Mouse (Mus musculus): ENCODE results near the gene Tm9sf2. TPM values are rescaled to one million over a fixed set of nuclear protein-coding genes. Genes with fewer than 3 reads are reported as not detected.

Gene Tm9sf2
- total RNA-seq, 2 experiments from 2014 or later = 102 TPM

GRCm38 (mm10) chr14:122150616-122151015, 43.8 kb downstream of the Tm9sf2 start:
- no peak for DNase-seq (ENCODE audit: low spot score in 2 of 2)
- intact Hi-C loops (cut with DNase I) = no loop called here

GRCm38 (mm10) chr14:122157738-122158137, 50.9 kb downstream of the Tm9sf2 start:
- intact Hi-C loops (cut with DNase I) = no loop called here
- no peak for DNase-seq (ENCODE audit: low spot score in 2 of 2)

- DNase-seq (ENCODE audit: low spot score in 2 of 2) = no peak
- intact Hi-C loops (cut with DNase I) = no loop called here
Observed at GRCm38 (mm10) chr14:122160916-122161315, 54.1 kb downstream of the Tm9sf2 start.

- intact Hi-C loops (cut with DNase I) = no loop called here
Observed at GRCm38 (mm10) chr14:122168912-122169311, 62.1 kb downstream of the Tm9sf2 start.

GRCm38 (mm10) chr14:122170202-122170781, 63.5 kb downstream of the Tm9sf2 start:
- intact Hi-C loops (cut with DNase I) = no loop called here
- no peak for DNase-seq (ENCODE audit: low spot score in 2 of 2)

More at GRCm38 (mm10) chr14:122168912-122169311, 62.1 kb downstream of the Tm9sf2 start:
- DNase-seq (ENCODE audit: low spot score in 2 of 2) = no peak

- intact Hi-C loops (cut with DNase I) = no loop called here
- DNase-seq (ENCODE audit: low spot score in 2 of 2) = no peak
Observed at GRCm38 (mm10) chr14:122171031-122171430, 64.2 kb downstream of the Tm9sf2 start.

- intact Hi-C loops (cut with DNase I) = no loop called here
- DNase-seq (ENCODE audit: low spot score in 2 of 2) = no peak
Observed at GRCm38 (mm10) chr14:122176263-122176798, 69.5 kb downstream of the Tm9sf2 start.

- intact Hi-C loops (cut with DNase I) = no loop called here
- DNase-seq (ENCODE audit: low spot score in 2 of 2) = no peak
Observed at GRCm38 (mm10) chr14:122179262-122179661, 72.4 kb downstream of the Tm9sf2 start.

- DNase-seq (ENCODE audit: low spot score in 2 of 2) = peak; percentile 88 to 90
- intact Hi-C loops (cut with DNase I) = no loop called here
Observed at GRCm38 (mm10) chr14:122181078-122181814, 74.4 kb downstream of the Tm9sf2 start, which contains the start of gene Clybl. TSS of gene Clybl (plus strand) at chr14:122181704.

GRCm38 (mm10) chr14:122181815-122182157, 74.9 kb downstream of the Tm9sf2 start:
- no peak for DNase-seq (ENCODE audit: low spot score in 2 of 2)
- intact Hi-C loops (cut with DNase I) = no loop called here

GRCm38 (mm10) chr14:122182220-122182619, 75.4 kb downstream of the Tm9sf2 start:
- intact Hi-C loops (cut with DNase I) = no loop called here
- DNase-seq (ENCODE audit: low spot score in 2 of 2) = no peak

GRCm38 (mm10) chr14:122183974-122184373, 77.1 kb downstream of the Tm9sf2 start:
- no peak for DNase-seq (ENCODE audit: low spot score in 2 of 2)

GRCm38 (mm10) chr14:122188250-122188649, 81.4 kb downstream of the Tm9sf2 start:
- no peak for DNase-seq (ENCODE audit: low spot score in 2 of 2)
- intact Hi-C loops (cut with DNase I) = no loop called here

More at GRCm38 (mm10) chr14:122183974-122184373, 77.1 kb downstream of the Tm9sf2 start:
- intact Hi-C loops (cut with DNase I) = no loop called here

- intact Hi-C loops (cut with DNase I) = loop anchor here (10.0 kb wide), 1 partner anchor 1165 kb away; no protein-coding TSS in a partner anchor
- DNase-seq (ENCODE audit: low spot score in 2 of 2) = peak in 1 of 2 experiments; percentile 26
Observed at GRCm38 (mm10) chr14:122189901-122190300, 83.1 kb downstream of the Tm9sf2 start.

GRCm38 (mm10) chr14:122190527-122190926, 83.7 kb downstream of the Tm9sf2 start:
- DNase-seq (ENCODE audit: low spot score in 2 of 2) = no peak
- intact Hi-C loops (cut with DNase I) = loop anchor here (10.0 kb wide), 1 partner anchor 1164 kb away; no protein-coding TSS in a partner anchor

GRCm38 (mm10) chr14:122190941-122191510, 84.2 kb downstream of the Tm9sf2 start:
- peak; percentile 76 to 80 for DNase-seq (ENCODE audit: low spot score in 2 of 2)
- intact Hi-C loops (cut with DNase I) = loop anchor here (10.0 kb wide), 1 partner anchor 1164 kb away; no protein-coding TSS in a partner anchor

GRCm38 (mm10) chr14:122194630-122195029, 87.8 kb downstream of the Tm9sf2 start:
- DNase-seq (ENCODE audit: low spot score in 2 of 2) = no peak
- intact Hi-C loops (cut with DNase I) = loop anchor here (10.0 kb wide), 1 partner anchor 1160 kb away; no protein-coding TSS in a partner anchor

GRCm38 (mm10) chr14:122196851-122197250, 90.0 kb downstream of the Tm9sf2 start:
- no peak for DNase-seq (ENCODE audit: low spot score in 2 of 2)
- intact Hi-C loops (cut with DNase I) = loop anchor here (10.0 kb wide), 1 partner anchor 1158 kb away; no protein-coding TSS in a partner anchor

- intact Hi-C loops (cut with DNase I) = no loop called here
- DNase-seq (ENCODE audit: low spot score in 2 of 2) = no peak
Observed at GRCm38 (mm10) chr14:122200247-122200885, 93.5 kb downstream of the Tm9sf2 start.

GRCm38 (mm10) chr14:122209177-122209576, 102.3 kb downstream of the Tm9sf2 start:
- intact Hi-C loops (cut with DNase I) = no loop called here
- DNase-seq (ENCODE audit: low spot score in 2 of 2) = no peak
